Mouse (Mus musculus) layer of hippocampus, adult 11-12 months (tissue): Measurements from ENCODE around the gene Lsm11.
"Not testable (repeated sequence)": the region's sequence is repeated elsewhere in the genome, so short reads cannot be mapped to it uniquely, and the experiment has no call there.

Source experiments
- DNase-seq: peaks from one replicate; pipeline ENCODE4 v3.0.0; 2022; ENCODE audit warnings: low spot score

The Lsm11 gene

DNA sequence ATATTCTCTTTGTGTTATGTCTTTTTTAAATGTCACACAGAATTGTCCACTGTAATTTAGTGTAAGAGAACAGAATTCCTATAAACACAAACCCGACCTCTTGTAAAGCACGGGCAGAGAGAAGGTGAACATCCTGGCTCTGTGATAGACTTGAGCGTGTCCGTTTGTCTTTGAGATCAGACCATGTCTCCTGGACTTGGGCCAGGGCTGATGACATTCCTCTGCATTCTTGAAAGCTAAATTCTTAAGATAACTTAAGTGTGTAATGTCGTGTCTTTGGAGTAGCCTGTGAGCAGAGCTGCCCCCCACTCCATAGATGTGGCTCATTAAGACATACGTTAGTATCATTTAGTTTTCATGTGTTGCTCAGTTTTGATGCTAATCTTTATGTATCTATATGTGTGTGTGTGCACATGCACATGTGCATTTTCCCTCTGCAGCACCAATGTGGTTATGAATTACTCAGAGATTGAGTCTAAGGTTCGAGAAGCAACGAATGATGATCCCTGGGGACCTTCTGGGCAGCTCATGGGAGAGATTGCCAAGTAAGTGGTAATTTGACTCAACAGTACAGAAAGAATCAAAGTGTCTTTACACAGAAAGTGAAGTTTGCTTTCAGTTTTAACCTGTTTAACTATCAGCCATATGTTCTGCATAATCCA is 61.3 kb downstream of the Lsm11 start:
- no peak for DNase-seq

- DNase-seq = no peak
These were observed 63.1 kb downstream of the Lsm11 start for GRCm38 (mm10) chr11:45881683-45882068.

DNA sequence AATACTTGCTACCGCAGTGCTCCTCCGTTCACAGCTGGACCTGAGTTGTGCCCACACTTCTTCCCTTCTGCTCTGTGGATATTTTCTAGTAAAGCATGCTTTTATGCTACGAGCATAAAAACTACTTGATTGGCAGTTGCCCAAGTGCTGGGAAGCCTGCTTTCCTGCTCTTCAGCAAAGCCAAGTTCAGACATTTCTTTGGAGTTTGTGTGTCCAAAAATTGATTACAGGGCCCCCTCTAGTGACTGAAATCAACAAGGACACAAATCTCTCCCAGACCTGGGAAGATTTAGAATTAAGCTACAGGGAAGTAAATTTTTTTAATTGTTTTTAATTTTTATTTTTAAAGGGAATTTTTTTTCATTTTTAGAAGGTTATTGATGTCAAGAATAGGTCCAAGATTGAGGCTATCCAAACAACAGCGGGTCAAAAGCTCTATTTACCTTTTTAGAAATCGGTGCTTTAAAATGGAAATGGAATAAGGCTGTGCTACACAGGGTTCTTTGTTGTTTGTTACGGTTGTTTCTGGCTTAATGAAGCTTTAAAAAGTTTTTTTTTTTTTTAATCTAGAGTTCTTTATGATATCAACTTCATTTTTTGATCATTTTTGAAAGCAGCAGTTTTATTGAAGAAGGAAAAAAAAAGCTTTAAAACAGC is 63.6 kb downstream of the Lsm11 start:
- DNase-seq = peak; percentile 58

DNA sequence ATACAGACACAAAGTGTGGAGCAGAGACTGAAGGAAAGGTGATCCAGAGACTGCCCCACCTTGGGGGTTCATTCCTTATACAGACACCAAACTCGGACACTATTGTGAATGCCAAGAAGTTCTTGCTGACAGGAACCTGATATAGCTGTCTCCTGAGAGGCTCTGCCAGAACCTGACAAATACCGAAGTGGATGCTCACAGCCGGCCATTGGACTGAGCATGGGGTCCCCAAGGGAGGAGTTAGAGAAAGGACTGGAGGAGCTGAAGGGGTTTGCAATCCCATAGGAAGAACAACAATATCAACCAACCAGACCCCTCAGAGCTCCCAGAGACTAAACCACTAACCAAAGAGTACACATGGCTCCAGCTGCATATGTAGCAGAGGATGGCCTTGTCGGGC is 65.4 kb downstream of the Lsm11 start:
- not testable (repeated sequence) for DNase-seq
